Mouse (Mus musculus): ENCODE measurements around the gene L1td1. TPM values are rescaled to one million over a fixed set of nuclear protein-coding genes. Genes with fewer than 3 reads are reported as not detected.

Gene L1td1
- polyA plus RNA-seq, 1 experiment from 2014 or later: 0.64 TPM

GRCm38 (mm10) chr4:98758012-98758821, 31.7 kb downstream of the L1td1 start:
- H3K27me3 ChIP-seq (ENCODE audit: control insufficient read depth, insufficient read depth, low read length): no peaks in the 10 kb centered on the region
- H3K36me3 ChIP-seq (ENCODE audit: control insufficient read depth, insufficient read depth, low read length): no peaks in the 10 kb centered on the region
- peak overlapping the region; percentile 82 for H3K27ac ChIP-seq (ENCODE audit: low read depth, low read length)
- H3K4me1 ChIP-seq (ENCODE audit: control insufficient read depth, insufficient read depth, low read length): peaks cover 27% of the 10 kb centered on the region
- H3K4me3 ChIP-seq (ENCODE audit: low read length): no peak overlapping the region
- H3K4me2 ChIP-seq (replicated peaks; ENCODE audit: low read depth, low read length): no peak overlapping the region
- no peak overlapping the region for H3K9ac ChIP-seq (ENCODE audit: low read depth, low read length)
- 20% methylated on average over 4 of the region's 4 CpGs for WGBS
- peak; percentile 91 for ATAC-seq (ENCODE audit: low FRiP score, low TSS enrichment)
- H3K9me3 ChIP-seq (ENCODE audit: control insufficient read depth, low read length): no peaks in the 10 kb centered on the region

- peaks cover 27% of the 10 kb centered on the region for H3K4me1 ChIP-seq (ENCODE audit: control insufficient read depth, insufficient read depth, low read length)
- H3K27ac ChIP-seq (ENCODE audit: low read depth, low read length): peak overlapping the region; percentile 82; the same call in 1 of the 2 replicates
- no peaks in the 10 kb centered on the region for H3K27me3 ChIP-seq (ENCODE audit: control insufficient read depth, insufficient read depth, low read length)
- H3K9me3 ChIP-seq (ENCODE audit: control insufficient read depth, low read length): no peaks in the 10 kb centered on the region
- H3K4me2 ChIP-seq (replicated peaks; ENCODE audit: low read depth, low read length): no peak overlapping the region
- no peaks in the 10 kb centered on the region; the same call in 1 of the 2 replicates for H3K36me3 ChIP-seq (ENCODE audit: control insufficient read depth, insufficient read depth, low read length)
- no peak for ATAC-seq (ENCODE audit: low FRiP score, low TSS enrichment)
- H3K9ac ChIP-seq (ENCODE audit: low read depth, low read length): no peak overlapping the region
- WGBS: 81% methylated on average over 3 of the region's 3 CpGs
- H3K4me3 ChIP-seq (ENCODE audit: low read length): no peak overlapping the region
These were observed 32.5 kb downstream of the L1td1 start for GRCm38 (mm10) chr4:98758872-98759518.

GRCm38 (mm10) chr4:98767134-98768133, 40.9 kb downstream of the L1td1 start:
- H3K4me3 ChIP-seq (ENCODE audit: low read length): no peak overlapping the region
- peaks cover 9% of the 10 kb centered on the region; the same call in 1 of the 2 replicates for H3K4me1 ChIP-seq (ENCODE audit: control insufficient read depth, insufficient read depth, low read length)
- H3K9ac ChIP-seq (ENCODE audit: low read depth, low read length): no peak overlapping the region
- H3K9me3 ChIP-seq (ENCODE audit: control insufficient read depth, low read length): peaks cover 4% of the 10 kb centered on the region; the same call in 1 of the 2 replicates
- H3K4me2 ChIP-seq (replicated peaks; ENCODE audit: low read depth, low read length): no peak overlapping the region
- no peaks in the 10 kb centered on the region for H3K27me3 ChIP-seq (ENCODE audit: control insufficient read depth, insufficient read depth, low read length)
- 50% methylated on average over 14 of the region's 14 CpGs for WGBS
- peak overlapping the region; percentile 17; the same call in 1 of the 2 replicates for H3K27ac ChIP-seq (ENCODE audit: low read depth, low read length)
- H3K36me3 ChIP-seq (ENCODE audit: control insufficient read depth, insufficient read depth, low read length): peaks cover 3% of the 10 kb centered on the region; the same call in 1 of the 2 replicates
- peak; percentile 73 for ATAC-seq (ENCODE audit: low FRiP score, low TSS enrichment)

GRCm38 (mm10) chr4:98773785-98774184, 47.3 kb downstream of the L1td1 start:
- Histone ChIP-seq H3K4me3 (ENCODE audit: low read length) (no peak overlapping the region), H3K4me1 (ENCODE audit: control insufficient read depth, insufficient read depth, low read length) (peaks cover 8% of the 10 kb centered on the region; the same call in 1 of the 2 replicates), H3K36me3 (ENCODE audit: control insufficient read depth, insufficient read depth, low read length) (no peaks in the 10 kb centered on the region; the same call in 1 of the 2 replicates), H3K9me3 (ENCODE audit: control insufficient read depth, low read length) (no peaks in the 10 kb centered on the region), H3K27ac (ENCODE audit: low read depth, low read length) (no peak overlapping the region), H3K4me2 (replicated peaks; ENCODE audit: low read depth, low read length) (no peak overlapping the region), H3K27me3 (ENCODE audit: control insufficient read depth, insufficient read depth, low read length) (no peaks in the 10 kb centered on the region), H3K9ac (ENCODE audit: low read depth, low read length) (no peak overlapping the region)
- 92% methylated on average over 5 of the region's 5 CpGs for WGBS
- no peak for ATAC-seq (ENCODE audit: low FRiP score, low TSS enrichment)

GRCm38 (mm10) chr4:98776721-98777427, 50.3 kb downstream of the L1td1 start:
- no peaks in the 10 kb centered on the region for H3K27me3 ChIP-seq (ENCODE audit: control insufficient read depth, insufficient read depth, low read length)
- no peak overlapping the region for H3K9ac ChIP-seq (ENCODE audit: low read depth, low read length)
- peaks cover 13% of the 10 kb centered on the region; the same call in 1 of the 2 replicates for H3K4me1 ChIP-seq (ENCODE audit: control insufficient read depth, insufficient read depth, low read length)
- 88% methylated on average over 10 of the region's 10 CpGs for WGBS
- no peak overlapping the region for H3K27ac ChIP-seq (ENCODE audit: low read depth, low read length)
- no peaks in the 10 kb centered on the region for H3K9me3 ChIP-seq (ENCODE audit: control insufficient read depth, low read length)
- no peak overlapping the region for H3K4me2 ChIP-seq (replicated peaks; ENCODE audit: low read depth, low read length)
- ATAC-seq (ENCODE audit: low FRiP score, low TSS enrichment): no peak
- H3K36me3 ChIP-seq (ENCODE audit: control insufficient read depth, insufficient read depth, low read length): no peaks in the 10 kb centered on the region; the same call in 1 of the 2 replicates
- no peak overlapping the region for H3K4me3 ChIP-seq (ENCODE audit: low read length)

- H3K9ac ChIP-seq (ENCODE audit: low read depth, low read length): no peak overlapping the region
- H3K4me1 ChIP-seq (ENCODE audit: control insufficient read depth, insufficient read depth, low read length): peaks cover 13% of the 10 kb centered on the region; the same call in 1 of the 2 replicates
- no peaks in the 10 kb centered on the region; the same call in 1 of the 2 replicates for H3K36me3 ChIP-seq (ENCODE audit: control insufficient read depth, insufficient read depth, low read length)
- ATAC-seq (ENCODE audit: low FRiP score, low TSS enrichment): no peak
- H3K27me3 ChIP-seq (ENCODE audit: control insufficient read depth, insufficient read depth, low read length): no peaks in the 10 kb centered on the region
- 76% methylated on average over 6 of the region's 6 CpGs for WGBS
- H3K4me2 ChIP-seq (replicated peaks; ENCODE audit: low read depth, low read length): no peak overlapping the region
- no peak overlapping the region for H3K4me3 ChIP-seq (ENCODE audit: low read length)
- no peak overlapping the region for H3K27ac ChIP-seq (ENCODE audit: low read depth, low read length)
- H3K9me3 ChIP-seq (ENCODE audit: control insufficient read depth, low read length): no peaks in the 10 kb centered on the region
These were observed 50.9 kb downstream of the L1td1 start for GRCm38 (mm10) chr4:98777464-98777863.

GRCm38 (mm10) chr4:98778219-98778618, 51.7 kb downstream of the L1td1 start:
- no peak overlapping the region for H3K9ac ChIP-seq (ENCODE audit: low read depth, low read length)
- H3K36me3 ChIP-seq (ENCODE audit: control insufficient read depth, insufficient read depth, low read length): no peaks in the 10 kb centered on the region; the same call in 1 of the 2 replicates
- peak; percentile 37; the same call in 1 of the 2 replicates for ATAC-seq (ENCODE audit: low FRiP score, low TSS enrichment)
- no peaks in the 10 kb centered on the region for H3K9me3 ChIP-seq (ENCODE audit: control insufficient read depth, low read length)
- 22% methylated on average over 16 of the region's 16 CpGs for WGBS
- H3K4me1 ChIP-seq (ENCODE audit: control insufficient read depth, insufficient read depth, low read length): peaks cover 13% of the 10 kb centered on the region; the same call in 1 of the 2 replicates
- H3K27me3 ChIP-seq (ENCODE audit: control insufficient read depth, insufficient read depth, low read length): no peaks in the 10 kb centered on the region
- no peak overlapping the region for H3K27ac ChIP-seq (ENCODE audit: low read depth, low read length)
- H3K4me2 ChIP-seq (replicated peaks; ENCODE audit: low read depth, low read length): peak overlapping the region; percentile 11; the same call in 1 of the 2 replicates
- no peak overlapping the region for H3K4me3 ChIP-seq (ENCODE audit: low read length)

GRCm38 (mm10) chr4:98785851-98786250, 59.3 kb downstream of the L1td1 start:
- Histone ChIP-seq H3K27me3 (ENCODE audit: control insufficient read depth, insufficient read depth, low read length) (no peaks in the 10 kb centered on the region), H3K9me3 (ENCODE audit: control insufficient read depth, low read length) (no peaks in the 10 kb centered on the region), H3K36me3 (ENCODE audit: control insufficient read depth, insufficient read depth, low read length) (no peaks in the 10 kb centered on the region), H3K27ac (ENCODE audit: low read depth, low read length) (no peak overlapping the region), H3K4me1 (ENCODE audit: control insufficient read depth, insufficient read depth, low read length) (peaks cover under 1% of the 10 kb centered on the region; the same call in 1 of the 2 replicates), H3K4me3 (ENCODE audit: low read length) (no peak overlapping the region), H3K4me2 (replicated peaks; ENCODE audit: low read depth, low read length) (no peak overlapping the region), H3K9ac (ENCODE audit: low read depth, low read length) (no peak overlapping the region)
- no peak for ATAC-seq (ENCODE audit: low FRiP score, low TSS enrichment)
- 24% methylated on average over 8 of the region's 8 CpGs for WGBS
